11 mouse cellular contexts compared by ENCODE assay signal in the genomic region with DNA sequence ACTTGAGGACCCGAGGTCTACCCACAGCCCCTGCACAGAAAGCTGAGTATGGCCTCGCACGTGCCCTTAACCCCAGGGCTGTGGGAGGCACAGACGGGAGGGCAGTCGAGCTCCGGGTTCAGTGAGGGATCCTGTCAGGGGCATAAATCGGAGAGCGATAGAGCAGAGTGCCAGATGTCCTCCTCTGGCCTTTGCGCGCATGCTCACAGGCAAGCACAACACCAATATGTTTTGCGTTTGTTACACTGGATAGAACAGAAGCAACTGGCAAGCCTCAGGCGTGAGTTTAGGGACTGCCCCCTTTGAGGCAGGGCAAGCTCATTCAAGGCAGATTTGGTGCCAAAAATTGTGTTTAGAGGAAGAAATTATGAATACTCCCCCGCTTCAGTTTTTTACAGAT. TPM values are rescaled to one million over a fixed set of nuclear protein-coding genes. Genes with fewer than 3 reads are reported as not detected.
DNase-seq lines count a peak whose midpoint lies in the region; ATAC-seq and TF ChIP-seq lines count a peak whose summit lies in the region.
"Had no signal": no experiment of that assay in that cellular context is flagged by ENCODE, and none has a peak within 500 bp of the region (broad histone marks: within the 10 kb centered on the region; RNA-seq: fewer than 3 reads in every experiment).

No protein-coding gene starts in this region.

- no peaks in the 10 kb centered on the region for H3K4me1 ChIP-seq in intestine, embryonic 16.5 days (ENCODE audit: control insufficient read depth, insufficient read depth, low read length)
- H3K4me1 ChIP-seq in intestine, embryonic 15.5 days (replicated peaks), result peaks cover 3% of the 10 kb centered on the region; the same call in 1 of the 2 replicates
- peaks cover 22% of the 10 kb centered on the region for H3K4me1 ChIP-seq in embryonic facial prominence, embryonic 10.5 days
- no peaks in the 10 kb centered on the region for H3K4me1 ChIP-seq in lung, embryonic 14.5 days (ENCODE audit: insufficient read depth)

- H3K9ac ChIP-seq in intestine, embryonic 16.5 days (ENCODE audit: low read depth, low read length), result 0 out of 2 replicates have a peak overlapping the region, but pooled peaks have one; percentile 6
- no peak overlapping the region for H3K9ac ChIP-seq in intestine, embryonic 15.5 days
- H3K9ac ChIP-seq in lung, embryonic 14.5 days, result no peak overlapping the region

- no peaks in the 10 kb centered on the region for H3K9me3 ChIP-seq in intestine, embryonic 16.5 days (ENCODE audit: control insufficient read depth, low read length)
- no peaks in the 10 kb centered on the region for H3K9me3 ChIP-seq in intestine, embryonic 15.5 days
- H3K9me3 ChIP-seq in embryonic facial prominence, embryonic 10.5 days, result no peaks in the 10 kb centered on the region
- H3K9me3 ChIP-seq in lung, embryonic 14.5 days (ENCODE audit: low read depth, low read length), result no peaks in the 10 kb centered on the region

- no peak overlapping the region for H3K4me3 ChIP-seq in intestine, embryonic 16.5 days (ENCODE audit: low read length)
- H3K4me3 ChIP-seq in intestine, embryonic 15.5 days (replicated peaks), result no peak overlapping the region
- H3K4me3 ChIP-seq in embryonic facial prominence, embryonic 10.5 days, result no peak overlapping the region
- H3K4me3 ChIP-seq in lung, embryonic 14.5 days (ENCODE audit: low read depth, low read length), result no peak overlapping the region
- H3K4me3 ChIP-seq: erythroblast, embryonic 14.5 days; left cerebral cortex, adult 2 months had no signal

- no peaks in the 10 kb centered on the region for H3K36me3 ChIP-seq in intestine, embryonic 16.5 days (ENCODE audit: control insufficient read depth, insufficient read depth, low read length)
- H3K36me3 ChIP-seq in intestine, embryonic 15.5 days, result no peaks in the 10 kb centered on the region
- no peaks in the 10 kb centered on the region for H3K36me3 ChIP-seq in embryonic facial prominence, embryonic 10.5 days (replicated peaks)
- H3K36me3 ChIP-seq in lung, embryonic 14.5 days (ENCODE audit: insufficient read depth), result 0 out of 2 replicates have a peak, but pooled peaks cover 4% of the 10 kb centered on the region

- peak; percentile 35 for DNase-seq in embryo, embryonic 10.5 days (ENCODE audit: low spot score)
- DNase-seq in embryonic facial prominence, embryonic 10.5 days (ENCODE audit: low spot score), result peak; percentile 38
- DNase-seq in lung, embryonic 14.5 days, result peak; percentile 47
- DNase-seq in B cell, adult 2 months, result no peak
- DNase-seq: cerebellum, adult 11 months had no signal

- no peak for TF ChIP-seq CTCF in lung, embryonic 14.5 days (IDR thresholded peaks at IDR 0.05; ENCODE audit: low read depth)

- H3K27ac ChIP-seq in intestine, embryonic 16.5 days (ENCODE audit: low read length), result no peak overlapping the region
- no peak overlapping the region for H3K27ac ChIP-seq in intestine, embryonic 15.5 days
- no peak overlapping the region for H3K27ac ChIP-seq in embryonic facial prominence, embryonic 10.5 days (replicated peaks)
- no peak overlapping the region for H3K27ac ChIP-seq in lung, embryonic 14.5 days (ENCODE audit: low read depth)
- H3K27ac ChIP-seq: left cerebral cortex, adult 2 months had no signal

- H3K27me3 ChIP-seq in intestine, embryonic 16.5 days (replicated peaks; ENCODE audit: control insufficient read depth, insufficient read depth, low read length), result no peaks in the 10 kb centered on the region
- H3K27me3 ChIP-seq in intestine, embryonic 15.5 days (replicated peaks), result no peaks in the 10 kb centered on the region
- no peaks in the 10 kb centered on the region for H3K27me3 ChIP-seq in embryonic facial prominence, embryonic 10.5 days (replicated peaks; ENCODE audit: low read depth, poor library complexity, severe bottlenecking)
- H3K27me3 ChIP-seq in lung, embryonic 14.5 days (ENCODE audit: insufficient read depth, low read length), result no peaks in the 10 kb centered on the region

- ATAC-seq in intestine, embryonic 16.5 days, result no peak
- ATAC-seq in intestine, embryonic 15.5 days, result no peak
- no peak for ATAC-seq in lung, embryonic 14.5 days (ENCODE audit: insufficient read depth)
- no peak for ATAC-seq in erythroblast, adult 5-6 weeks (replicated peaks; ENCODE audit: low FRiP score, poor library complexity, severe bottlenecking)

- H3K4me2 ChIP-seq in intestine, embryonic 16.5 days (ENCODE audit: low read depth, low read length), result no peak overlapping the region
- H3K4me2 ChIP-seq in intestine, embryonic 15.5 days (replicated peaks), result no peak overlapping the region
- H3K4me2 ChIP-seq in lung, embryonic 14.5 days, result no peak overlapping the region

- 46% methylated on average over 13 of the region's 13 CpGs for WGBS in intestine, embryonic 16.5 days
- 54% methylated on average over 13 of the region's 13 CpGs for WGBS in intestine, embryonic 15.5 days
- WGBS in embryonic facial prominence, embryonic 10.5 days, result 53% methylated on average over 13 of the region's 13 CpGs
- 50% methylated on average over 13 of the region's 13 CpGs for WGBS in lung, embryonic 14.5 days

RNA-seq across cellular contexts. Expression of a gene that starts 53.3 kb away (rescaled TPM):
- 0.28 and 0.34 TPM in 2 replicates for polyA plus RNA-seq in intestine, embryonic 16.5 days (2015; fragmentation: Nextera tagmentation; extraction: Ambion mirVana)
- 0.63 and 0.76 TPM in 2 replicates for polyA plus RNA-seq in intestine, embryonic 15.5 days (2015; fragmentation: Nextera tagmentation; extraction: Ambion mirVana)
- 0.34 and 0.52 TPM in 2 replicates for polyA plus RNA-seq in embryonic facial prominence, embryonic 10.5 days (2016; fragmentation: Nextera tagmentation; extraction: Ambion mirVana)
- 0.16 TPM in 1 of 2 replicates, not detected in the other for polyA plus RNA-seq in lung, embryonic 14.5 days (2014; fragmentation: Nextera tagmentation; extraction: Ambion mirVana)
- total RNA-seq in erythroblast, adult 5-6 weeks (2015; ENCODE audit: low replicate concordance), result not detected in 2 replicates
- total RNA-seq in erythroblast, adult 5-6 weeks (2017; ENCODE audit: low replicate concordance), result not detected in 2 replicates
- total RNA-seq: heart, adult 8-10 months had no signal
- polyA plus RNA-seq: erythroblast, embryonic 14.5 days had no signal

Comparison
In these comparisons a context has a peak if more than half of its experiments do, and no peak if none do; other contexts are left out.
1. DNase-seq: peak in embryo, embryonic 10.5 days (single experiment), embryonic facial prominence, embryonic 10.5 days (single experiment) and lung, embryonic 14.5 days (single experiment); none in B cell, adult 2 months (0 of 2).